Mouse (Mus musculus): Measurements from ENCODE around the gene Btbd11. TPM values are rescaled to one million over a fixed set of nuclear protein-coding genes. Genes with fewer than 3 reads are reported as not detected.

Gene Btbd11
- polyA plus RNA-seq, 1 experiment: 2.4 TPM

DNA sequence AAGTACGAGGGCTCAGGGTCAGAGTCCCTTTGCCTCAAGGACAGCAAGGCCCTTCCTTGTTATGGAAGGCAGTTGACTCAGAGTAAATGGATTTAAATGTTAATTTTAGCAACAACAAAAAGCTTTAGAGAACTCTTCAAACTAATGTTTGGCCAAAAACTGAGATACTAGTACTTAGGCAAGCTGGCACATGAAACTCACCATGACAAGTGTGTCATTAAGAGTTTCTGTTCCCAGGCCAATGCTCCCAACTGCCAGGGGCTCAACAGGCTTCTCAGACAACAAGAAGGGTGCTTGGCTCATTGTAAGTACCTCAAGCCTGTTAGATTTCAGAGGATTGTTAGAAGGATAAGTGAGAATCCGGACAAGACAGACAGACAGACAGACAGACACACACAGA, 204.7 kb downstream of the Btbd11 start:
- DNase-seq (ENCODE audit: low read depth): peak; percentile 23

DNA sequence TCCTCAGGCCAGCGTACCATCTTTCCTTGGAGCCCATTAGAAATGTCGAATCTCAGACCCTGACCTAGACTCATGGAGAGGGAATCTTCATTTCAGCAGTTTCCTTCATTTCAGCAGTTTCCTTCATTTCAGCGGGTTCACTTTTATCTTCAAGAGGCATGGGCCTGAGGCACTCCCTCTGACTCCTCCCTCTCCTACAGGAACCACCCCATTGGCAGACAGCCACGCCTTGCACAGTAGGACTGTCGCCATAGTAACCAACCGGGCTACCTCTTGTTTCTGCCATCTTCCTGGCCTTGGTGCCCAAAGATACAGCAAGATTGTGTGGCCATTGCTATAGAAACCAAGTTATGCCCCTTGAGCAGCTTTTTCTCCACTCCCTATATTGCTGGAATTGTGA, 205.4 kb downstream of the Btbd11 start:
- DNase-seq (ENCODE audit: low read depth): no peak

DNA sequence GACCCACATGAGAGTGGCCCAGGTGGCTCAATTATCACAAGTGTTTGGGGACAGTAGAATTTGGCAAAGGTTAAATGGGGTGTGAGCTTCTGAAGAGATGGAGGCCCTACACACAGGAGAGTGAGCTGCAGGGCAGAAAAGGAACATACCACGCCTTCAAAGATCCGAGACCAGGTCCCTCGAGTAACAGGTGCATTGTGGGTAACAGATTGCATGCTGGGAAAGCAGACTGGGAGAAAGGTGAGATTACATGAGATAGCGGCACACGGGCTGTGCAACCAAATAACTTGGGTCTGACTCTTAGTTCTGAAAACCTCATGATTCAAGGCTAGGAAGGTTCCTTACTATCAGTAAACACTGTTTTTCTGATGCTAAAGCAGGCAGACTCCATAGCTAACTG, 209.7 kb downstream of the Btbd11 start:
- no peak for DNase-seq (ENCODE audit: low read depth)

DNA sequence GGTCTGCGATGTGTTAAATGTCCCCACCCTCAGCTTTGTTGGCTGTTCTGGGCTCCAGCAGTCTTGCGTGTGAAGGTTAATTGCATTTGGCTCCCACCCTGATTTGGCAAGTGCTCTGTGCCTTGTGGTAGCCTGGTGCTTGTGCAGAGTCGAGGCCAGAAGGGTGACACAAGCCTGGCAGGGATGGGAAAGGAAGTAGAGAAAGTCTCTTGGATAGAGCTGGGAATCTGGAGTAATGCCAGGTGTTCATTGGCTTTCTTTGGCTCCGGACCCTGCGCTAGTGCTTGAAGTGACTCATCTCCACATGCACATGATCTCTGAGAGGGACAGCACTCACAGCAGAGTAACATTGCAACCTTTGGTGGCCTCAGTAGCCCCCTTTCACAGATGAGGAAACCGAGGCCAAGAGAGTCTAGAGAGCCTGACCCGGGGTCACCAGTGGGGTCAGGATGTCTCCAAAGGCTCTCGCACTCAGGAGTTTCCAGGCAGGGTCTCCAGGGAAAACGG, 211.5 kb downstream of the Btbd11 start:
- DNase-seq (ENCODE audit: low read depth): peak; percentile 94

DNA sequence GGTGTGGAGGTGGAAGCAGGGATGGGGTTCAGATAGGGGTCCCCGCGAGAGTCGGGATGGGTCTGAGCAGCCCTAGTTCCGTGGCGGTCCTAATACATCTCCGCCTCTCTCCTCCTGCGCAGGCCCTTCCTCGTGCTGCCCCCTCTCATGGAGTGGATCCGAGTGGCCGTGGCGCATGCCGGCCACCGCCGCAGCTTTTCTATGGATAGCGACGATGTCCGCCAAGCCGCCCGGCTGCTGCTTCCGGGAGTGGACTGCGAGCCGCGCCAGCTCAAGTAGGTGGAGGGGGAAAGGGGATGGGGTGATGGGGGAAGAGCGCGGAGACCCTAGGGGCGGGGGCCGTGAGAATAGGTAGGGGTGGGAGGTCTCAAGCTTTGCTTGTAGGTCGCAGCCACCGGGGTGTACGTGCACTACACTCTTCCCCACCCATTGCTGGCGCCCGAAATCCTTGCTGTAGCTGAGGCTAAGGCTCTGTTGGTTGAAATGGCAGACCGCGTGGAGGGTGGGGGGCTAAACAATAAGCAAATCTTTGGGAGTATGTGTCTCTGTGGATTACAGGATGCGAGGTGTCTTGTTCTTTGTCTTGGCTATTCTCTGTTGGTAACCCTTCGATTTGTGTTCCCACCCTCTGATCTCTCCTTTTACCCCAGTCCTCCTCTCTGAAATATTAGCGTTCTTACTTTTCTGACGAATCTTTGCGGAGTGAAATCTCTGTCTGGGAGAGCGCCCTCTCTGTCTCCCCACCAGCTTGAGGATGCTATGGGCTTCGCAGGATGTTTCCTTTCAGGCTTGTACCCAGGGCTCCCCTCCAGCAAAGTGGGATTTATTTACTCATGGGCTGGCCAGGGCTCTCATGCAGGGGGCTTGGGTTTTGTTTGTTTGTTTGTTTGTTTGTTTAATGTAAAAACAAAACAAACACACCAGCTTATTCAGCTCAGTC, 212.3 kb downstream of the Btbd11 start:
- no peak for DNase-seq (ENCODE audit: low read depth)

DNA sequence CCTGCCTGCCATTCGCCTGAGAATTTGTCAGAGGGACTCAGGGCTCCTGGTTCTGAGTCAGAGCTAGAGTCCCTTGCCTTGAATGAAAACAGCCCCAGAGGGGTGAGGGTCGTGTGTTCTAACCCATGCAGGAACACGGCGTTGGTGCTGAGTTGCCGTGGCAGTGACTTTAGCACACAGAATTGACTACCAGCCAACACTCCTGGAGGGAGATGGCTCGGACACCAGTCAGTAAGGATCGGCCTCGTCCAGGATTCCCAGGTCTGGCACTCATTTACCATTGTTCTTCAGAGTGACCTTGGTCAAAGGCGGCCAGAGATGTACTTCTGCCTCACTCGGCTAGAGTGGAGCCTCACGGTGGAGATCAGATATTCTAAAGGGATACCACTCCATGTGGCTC, 215.9 kb downstream of the Btbd11 start:
- no peak for DNase-seq (ENCODE audit: low read depth)

DNA sequence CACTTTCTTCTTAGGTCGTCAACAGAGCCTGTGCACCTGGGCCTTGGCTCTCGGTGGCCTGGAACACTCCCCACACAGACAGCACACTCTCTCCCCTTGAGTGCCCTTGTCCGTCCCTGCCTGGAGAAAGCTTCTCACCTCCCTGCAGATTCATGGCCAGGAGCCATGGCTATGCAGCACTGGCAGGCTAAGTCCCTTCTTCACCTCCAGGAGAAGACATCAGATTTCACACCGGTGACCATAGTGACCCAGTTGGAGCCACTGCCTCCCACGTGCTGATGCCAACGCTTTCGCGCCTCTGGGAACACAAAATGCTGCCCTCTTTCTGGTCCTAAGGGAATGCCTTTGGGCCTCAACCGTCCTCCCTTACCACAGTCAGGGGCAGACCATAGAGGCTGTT, 217.9 kb downstream of the Btbd11 start:
- DNase-seq (ENCODE audit: low read depth): no peak

DNA sequence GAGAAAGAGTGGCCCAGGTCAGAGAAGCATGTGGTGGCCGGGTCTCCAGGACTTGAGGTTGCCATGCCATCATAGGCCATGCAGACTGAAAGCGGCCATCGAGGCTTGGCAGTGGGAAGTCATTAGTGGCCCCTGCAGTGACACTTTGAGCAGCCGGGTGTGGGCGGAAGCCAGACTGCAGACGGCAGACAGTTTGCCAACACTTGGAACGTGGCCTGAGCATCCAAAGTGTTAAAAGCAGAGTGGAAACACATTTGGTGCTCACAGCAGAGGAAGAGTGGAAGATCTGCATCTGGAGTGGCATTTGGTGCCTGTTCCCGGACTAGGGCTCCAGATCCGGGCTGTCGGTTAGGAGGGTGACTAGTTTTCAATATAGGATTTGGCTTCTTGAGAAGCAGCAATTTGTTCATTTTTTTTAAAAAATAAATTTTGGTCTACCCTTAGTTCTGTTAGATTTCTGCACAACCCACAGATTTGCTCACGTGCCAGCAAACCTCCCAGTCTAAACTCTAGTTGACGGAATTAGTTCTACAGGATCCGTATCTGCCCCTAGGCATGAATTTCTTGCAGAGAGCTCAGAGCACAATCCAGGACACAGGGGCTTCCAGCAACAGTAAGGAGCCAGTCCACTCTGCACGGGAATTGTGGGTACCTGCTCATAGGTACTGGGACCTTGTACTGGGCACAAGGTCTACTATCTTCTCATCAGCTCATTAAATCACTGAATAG, 222.1 kb downstream of the Btbd11 start:
- DNase-seq (ENCODE audit: low read depth): no peak

DNA sequence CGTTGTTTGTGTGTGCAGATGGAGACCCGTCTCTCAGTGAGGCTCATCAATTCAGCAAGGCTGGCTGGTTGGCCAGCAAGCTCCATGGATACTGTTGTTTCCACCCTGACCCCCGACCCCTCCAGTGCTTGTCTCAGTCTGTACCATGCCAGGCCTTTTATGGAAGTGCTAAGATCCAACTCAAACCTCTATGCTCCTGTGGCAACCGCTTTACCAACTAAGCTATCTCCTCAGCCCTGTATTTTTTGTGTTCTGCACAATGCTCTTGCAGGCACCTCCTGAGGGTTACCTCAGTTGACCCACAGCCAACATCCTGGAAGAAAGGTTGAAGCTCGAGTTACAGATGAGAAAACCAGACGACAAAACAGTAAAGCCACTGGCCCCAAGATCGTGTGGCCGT, 230.5 kb downstream of the Btbd11 start:
- no peak for DNase-seq (ENCODE audit: low read depth)

DNA sequence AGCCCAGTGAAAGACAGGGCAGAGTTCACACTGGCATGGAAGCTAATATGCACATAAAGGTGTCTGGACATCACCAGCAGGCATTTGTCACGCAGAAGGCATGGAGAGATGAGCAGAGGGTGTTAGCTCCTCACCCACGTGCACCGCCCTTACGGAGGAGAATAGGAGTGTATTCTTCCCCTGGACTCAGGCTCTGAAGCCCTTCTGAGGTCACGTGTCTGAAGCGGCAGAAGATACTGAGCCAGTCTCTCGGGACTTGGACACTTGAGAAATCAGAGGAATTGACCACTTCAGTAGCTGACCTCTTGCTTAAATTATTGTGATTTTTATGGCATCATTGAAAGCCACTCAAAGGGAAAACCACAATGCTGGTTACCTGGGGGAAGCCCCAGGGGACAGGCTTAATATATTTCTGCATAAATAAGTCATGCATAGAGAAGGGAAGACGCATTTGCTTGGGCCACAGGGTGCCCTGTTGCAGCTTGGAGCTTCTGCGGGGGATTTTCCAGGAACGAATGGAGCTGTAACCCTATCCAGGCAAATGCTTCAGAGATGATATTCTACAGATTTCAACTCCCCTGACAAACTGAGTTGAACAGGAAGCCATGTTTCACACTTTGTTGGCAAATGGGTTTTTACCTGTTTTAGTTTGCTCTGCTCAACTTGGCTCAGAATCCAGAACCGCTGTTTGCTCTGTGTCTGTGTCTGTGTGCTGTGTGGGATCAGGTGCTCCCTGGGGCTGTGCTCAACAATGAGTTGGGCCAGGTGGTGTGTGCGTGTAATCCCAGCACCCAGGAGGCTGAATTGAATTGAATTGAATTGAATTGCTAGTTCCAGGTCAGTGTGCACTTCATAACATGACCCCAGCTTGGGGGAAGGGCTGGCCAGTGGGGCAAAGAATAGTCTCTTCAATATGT, 231.1 kb downstream of the Btbd11 start:
- DNase-seq (ENCODE audit: low read depth): no peak

DNA sequence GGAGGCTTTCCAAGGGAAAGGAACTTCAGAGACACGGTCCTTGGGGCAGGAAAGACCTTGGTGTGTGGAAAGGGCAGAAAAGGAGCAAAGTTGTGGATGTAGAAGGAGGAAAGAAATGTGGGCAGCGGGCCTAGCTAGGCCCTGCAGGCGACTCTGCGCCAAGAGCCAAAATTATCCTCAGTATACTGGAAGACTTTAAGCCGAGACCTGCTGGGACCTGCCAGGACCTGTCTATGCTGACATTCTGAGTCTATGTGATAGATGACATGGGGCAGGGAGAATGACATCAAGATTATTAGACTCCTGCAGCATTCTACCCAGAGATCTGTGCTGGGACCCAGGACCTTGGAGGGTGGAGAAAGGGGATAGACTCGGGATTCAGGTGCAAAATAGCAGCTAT, 234.5 kb downstream of the Btbd11 start:
- DNase-seq (ENCODE audit: low read depth): peak; percentile 67

DNA sequence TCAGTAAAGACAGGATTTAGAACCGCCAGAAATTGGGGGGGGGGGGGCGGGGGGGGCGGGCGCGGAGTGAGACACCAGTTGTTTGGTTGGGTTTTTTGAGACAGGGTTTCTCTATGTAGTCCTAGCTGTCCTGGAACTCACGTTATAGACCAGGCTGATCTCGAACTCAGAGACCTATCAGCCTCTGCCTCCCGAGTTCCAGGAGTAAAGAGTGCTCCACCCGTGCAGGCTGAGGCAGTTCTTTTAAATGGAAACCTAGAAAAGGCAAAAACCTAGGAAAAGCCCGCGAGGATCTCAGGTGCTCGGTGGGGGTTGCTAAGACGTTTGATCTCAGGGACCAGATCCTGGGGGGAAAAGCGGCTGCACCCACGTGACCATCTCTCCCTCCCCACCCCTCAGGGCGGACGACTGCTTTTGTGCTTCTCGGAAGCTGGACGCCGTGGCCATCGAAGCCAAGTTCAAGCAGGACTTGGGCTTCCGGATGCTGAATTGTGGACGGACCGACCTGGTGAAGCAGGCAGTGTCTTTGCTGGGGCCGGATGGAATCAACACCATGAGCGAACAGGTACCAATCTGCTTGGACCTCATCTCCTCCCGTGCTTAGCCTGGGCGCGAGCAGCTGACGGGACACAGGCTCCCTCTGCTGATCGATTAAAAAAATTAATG, 238.0 kb downstream of the Btbd11 start:
- DNase-seq (ENCODE audit: low read depth): no peak

DNA sequence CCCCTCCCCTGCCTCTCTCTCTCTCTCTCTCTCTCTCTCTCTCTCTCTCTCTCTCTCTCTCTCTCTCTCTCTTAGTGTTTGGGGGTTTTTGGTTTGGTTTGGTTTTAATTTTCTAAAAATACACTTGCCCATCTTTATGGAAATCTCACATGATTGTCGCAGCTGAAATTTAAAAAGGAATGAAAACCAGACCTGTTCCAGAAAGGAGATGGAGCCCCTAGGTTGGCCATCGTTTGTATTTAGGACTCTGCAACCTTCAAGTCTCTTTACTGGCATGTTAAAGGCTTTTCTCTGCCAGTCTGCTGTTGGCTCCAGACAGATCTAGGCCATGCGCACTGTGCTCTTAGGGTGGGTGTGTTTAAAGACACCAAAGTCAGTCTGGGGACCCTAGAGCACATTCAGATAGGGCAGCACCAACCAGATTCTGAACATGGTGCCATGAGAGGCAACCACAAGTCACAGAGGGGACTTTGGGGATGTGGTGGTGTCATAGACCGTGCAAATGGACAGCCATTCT, 238.6 kb downstream of the Btbd11 start:
- no peak for DNase-seq (ENCODE audit: low read depth)

DNA sequence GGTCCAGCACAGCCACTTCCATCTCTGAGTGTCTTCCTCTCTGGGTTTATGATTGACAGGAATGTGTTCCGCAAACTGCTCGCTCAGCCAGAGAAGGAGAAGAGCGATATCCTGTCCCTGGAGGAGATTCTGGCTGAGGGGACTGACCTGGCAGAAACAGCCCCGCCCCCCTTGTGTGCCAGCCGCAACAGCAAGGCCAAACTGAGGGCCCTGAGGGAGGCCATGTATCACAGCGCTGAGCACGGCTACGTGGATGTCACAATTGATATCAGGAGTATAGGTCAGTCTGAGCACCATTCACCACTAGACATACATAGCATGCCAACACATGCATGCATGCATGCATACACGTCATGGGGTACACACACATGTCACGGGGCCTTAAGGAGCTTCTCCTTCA, 245.4 kb downstream of the Btbd11 start:
- DNase-seq (ENCODE audit: low read depth): no peak

DNA sequence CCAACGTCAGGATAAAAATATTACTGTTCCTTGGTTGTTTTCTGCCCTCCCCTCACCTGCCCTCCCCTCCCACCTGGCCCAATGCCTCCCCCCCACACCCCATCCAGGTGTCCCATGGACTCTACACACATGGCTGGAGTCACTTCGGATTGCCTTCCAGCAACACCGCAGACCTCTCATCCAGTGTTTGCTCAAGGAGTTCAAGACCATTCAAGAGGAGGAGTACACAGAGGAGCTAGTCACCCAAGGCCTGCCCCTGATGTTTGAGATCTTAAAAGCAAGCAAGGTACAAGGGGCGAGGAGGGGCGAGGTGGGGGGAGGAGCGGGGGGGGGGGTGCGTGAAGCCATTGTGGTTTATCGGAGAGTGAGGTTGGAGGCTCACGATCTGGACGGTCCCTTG, 247.0 kb downstream of the Btbd11 start:
- no peak for DNase-seq (ENCODE audit: low read depth)

DNA sequence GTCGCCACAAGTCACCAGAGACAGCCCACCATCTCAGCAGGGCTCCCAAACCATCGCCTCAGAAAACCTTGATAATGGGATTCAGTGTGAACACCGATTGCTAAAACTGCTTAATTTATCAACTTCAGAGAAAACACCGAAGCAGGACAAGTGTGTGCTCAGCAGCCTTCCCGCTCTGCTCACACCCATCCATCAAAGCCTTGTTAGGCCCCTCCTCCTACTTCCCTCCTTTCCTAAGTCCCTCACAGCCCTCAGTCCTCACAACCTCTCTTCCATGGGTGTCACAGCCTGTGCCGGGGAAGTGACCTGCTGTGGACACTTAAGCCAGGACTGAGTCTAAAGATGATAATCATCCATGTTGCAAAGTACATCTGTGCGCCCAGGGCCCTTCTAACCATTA, 251.0 kb downstream of the Btbd11 start:
- no peak for DNase-seq (ENCODE audit: low read depth)

DNA sequence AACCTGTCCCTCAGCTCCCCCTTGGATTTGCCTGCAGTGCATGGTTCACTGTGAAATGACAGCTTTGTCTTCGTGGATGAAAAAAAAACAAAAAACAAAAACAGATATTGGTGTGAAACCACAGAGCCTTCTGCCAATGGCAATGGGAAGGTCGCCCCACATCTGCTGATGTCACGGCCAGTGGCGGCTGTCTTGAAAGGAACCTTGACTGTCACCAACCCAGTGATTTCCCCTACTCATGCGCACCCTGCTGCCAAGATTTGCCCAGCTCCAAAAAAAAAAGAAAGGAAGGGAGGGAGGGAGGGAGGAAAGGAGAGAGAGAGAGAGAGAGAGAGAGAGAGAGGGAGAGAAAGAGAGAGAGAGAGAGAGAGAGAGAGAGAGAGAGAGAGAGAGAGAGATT, 251.5 kb downstream of the Btbd11 start:
- DNase-seq (ENCODE audit: low read depth): no peak

DNA sequence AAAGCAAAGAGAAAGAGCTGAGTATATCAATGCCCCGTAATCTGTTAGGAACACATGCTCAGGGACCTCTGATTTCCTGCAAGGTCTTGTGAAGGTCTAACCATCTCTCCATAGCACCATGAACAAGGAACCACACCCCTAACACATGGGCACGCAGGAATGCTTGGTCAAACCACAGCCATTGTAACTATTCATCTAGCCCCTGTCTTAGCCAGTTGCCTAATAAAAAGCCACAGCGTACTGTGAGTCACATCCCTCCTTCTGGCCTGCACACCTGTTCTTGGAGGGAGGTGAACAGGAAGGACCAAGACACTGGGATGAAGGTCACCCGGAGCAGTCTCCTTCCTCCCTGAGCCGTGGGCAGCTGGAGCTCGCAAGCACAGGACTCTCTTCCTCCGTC, 253.0 kb downstream of the Btbd11 start:
- no peak for DNase-seq (ENCODE audit: low read depth)

DNA sequence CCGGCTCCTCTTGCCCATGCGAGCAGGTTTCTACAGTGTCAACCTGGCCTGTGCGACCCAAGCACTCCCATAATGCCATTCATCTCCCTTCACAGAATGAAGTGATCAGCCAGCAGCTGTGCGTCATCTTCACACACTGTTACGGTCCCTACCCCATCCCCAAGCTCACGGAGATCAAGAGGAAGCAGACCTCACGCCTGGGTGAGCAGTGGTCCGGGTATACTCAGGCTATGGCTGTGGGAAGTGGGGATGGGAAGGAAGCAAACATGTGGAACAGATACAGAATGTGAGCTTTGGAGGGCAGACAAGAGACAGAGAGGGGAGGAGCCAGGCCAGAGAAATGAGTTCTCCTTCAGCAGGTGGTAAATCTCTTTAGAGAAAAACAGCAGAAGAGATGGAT, 253.8 kb downstream of the Btbd11 start:
- no peak for DNase-seq (ENCODE audit: low read depth)

DNA sequence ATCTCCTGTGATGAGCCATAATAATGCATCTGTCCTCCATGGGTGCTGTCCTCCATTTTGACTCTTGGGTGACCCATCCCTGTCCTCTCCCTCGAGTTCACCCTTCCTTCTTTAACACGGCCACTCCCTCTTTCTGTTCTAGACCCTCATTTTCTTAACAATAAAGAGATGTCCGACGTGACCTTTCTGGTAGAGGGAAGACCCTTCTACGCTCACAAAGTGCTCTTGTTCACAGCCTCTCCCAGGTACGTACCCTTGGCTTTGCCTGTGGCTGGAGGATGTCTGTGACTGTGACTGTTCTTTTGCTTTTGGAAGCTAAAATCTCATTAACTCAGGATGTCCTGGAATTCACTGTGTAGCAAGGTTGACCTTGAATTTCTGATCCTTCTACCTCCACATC, 258.7 kb downstream of the Btbd11 start:
- no peak for DNase-seq (ENCODE audit: low read depth)

DNA sequence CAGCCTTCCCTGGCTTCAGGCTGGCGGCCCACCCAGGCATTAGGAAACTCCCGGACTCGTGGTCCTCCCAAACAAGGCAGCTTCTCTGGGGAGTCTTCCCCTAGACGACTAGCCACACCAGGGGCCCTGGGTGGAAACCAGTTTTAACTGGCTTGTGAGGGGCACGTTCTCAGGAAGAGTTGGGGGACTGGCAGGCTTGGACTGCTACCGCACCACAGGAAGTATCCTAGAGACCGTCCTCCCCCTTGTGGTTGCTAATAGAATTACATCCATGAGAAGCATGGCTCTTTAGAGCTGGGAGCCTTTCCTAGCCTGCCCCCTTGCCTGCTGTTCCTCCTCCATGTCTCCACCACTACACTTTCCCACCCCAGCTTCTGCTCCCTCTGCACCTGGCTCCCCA, 265.1 kb downstream of the Btbd11 start:
- no peak for DNase-seq (ENCODE audit: low read depth)

Measured in gonadal fat pad, adult 2 months (tissue).